Mouse (Mus musculus) thymus, postnatal 10 days (tissue): ENCODE measurements around the gene Tmem131l.

ENCODE experiments used
- DNase-seq, 2 experiments: peaks; one replicate each; pipeline ENCODE4 v3.0.0; 2021; ENCODE audit warnings: low spot score in 2 of 2

The Tmem131l gene

GRCm38 (mm10) chr3:83978497-83979410, 61.2 kb downstream of the Tmem131l start:
- DNase-seq, result no peak

- no peak for DNase-seq
These were observed 62.2 kb downstream of the Tmem131l start for GRCm38 (mm10) chr3:83977817-83978216.

DNA sequence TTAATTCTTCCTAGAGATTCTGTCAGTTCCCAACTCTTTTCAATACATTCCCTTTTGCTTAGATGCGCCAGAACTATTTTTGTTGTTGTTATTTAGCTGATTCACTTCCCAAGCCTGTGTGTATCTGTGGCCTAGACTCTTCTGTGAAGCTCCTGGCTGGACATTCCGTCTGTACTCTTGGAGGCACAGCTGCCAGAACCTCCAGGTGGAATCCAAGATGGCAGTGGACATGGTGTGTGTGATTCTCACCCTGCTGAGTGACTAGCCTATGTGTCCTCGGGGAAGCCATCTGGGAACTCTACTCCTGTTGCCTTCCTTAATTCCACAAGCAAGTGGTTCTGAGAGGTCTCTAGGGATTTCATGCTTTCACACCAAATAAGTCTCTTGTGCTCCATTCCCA, 63.8 kb downstream of the Tmem131l start:
- no peak for DNase-seq

DNA sequence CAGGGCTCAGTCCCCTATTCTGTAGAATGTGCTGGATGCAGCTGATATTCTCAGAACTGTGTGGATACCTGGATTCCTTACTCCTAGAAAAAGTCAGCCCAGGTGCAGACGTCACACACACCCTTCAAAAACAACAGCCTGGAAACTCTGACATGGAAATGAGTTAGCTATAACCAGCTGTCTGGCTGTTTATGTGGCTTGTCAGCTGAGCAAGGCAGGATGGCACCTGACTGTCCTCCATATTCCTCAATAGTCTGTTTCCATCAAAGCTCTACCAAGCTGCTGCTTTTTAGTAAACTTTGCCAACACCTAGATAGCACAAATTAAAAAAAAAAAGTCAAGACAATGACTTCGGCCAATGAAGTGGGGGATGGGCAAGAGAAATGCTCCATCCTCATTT, 66.6 kb downstream of the Tmem131l start:
- no peak for DNase-seq

GRCm38 (mm10) chr3:83970629-83971028, 69.3 kb downstream of the Tmem131l start:
- DNase-seq, result no peak

DNA sequence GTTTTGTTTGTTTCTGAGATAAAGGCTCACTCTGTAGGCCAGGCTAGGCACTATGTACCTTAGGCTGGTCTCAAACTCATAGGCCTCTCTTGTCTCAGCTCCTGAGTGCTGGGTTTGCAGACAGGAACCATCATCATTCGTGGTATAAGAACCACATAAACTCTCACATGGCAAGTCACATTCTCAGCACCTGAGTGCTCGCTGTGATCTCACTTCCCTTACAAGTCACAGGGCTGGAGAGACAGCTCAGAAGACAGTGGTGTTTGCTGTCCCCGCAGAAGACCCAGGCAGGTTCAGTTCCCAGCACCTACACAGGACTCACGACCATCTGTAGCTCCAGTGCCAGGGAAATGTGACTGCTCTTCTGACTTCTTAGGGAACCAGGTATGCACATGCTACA, 70.9 kb downstream of the Tmem131l start:
- DNase-seq, result no peak

DNA sequence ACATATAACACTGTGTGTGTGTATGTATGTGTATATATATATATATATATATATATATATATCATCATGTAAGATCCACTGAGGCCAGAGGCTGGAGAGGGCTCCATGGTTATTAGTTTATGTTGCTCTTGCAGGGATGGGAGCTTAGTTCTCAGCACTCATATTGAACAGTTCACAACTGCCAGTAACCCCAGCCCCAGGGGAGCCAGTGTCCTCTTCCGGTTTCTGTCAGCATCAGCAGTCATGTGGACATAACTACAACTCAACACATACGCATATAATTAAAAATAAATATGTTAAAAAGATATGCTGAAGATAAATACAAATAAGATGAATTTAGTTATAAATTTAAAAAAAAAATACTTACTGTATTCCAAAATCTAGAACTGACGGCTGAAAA, 72.2 kb downstream of the Tmem131l start:
- no peak for DNase-seq

DNA sequence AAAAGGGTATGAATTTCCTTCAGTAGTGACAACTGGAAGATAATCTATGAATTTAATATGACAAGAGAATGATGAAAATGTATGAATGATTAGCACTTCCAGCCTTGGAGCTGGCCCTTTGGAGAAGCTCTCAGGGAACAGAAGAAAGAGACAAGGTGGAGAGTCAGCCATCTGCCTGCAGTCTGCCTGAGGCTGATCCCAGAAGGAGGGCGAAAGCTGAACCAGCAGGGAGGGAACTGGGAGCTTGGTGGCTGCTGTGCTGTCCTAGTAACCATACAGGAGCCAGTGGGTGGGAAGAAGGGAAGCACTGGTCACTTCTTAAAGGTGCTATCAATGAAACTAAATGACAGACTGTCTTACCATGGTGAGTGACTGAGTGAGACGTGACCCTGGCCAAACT, 74.6 kb downstream of the Tmem131l start:
- no peak for DNase-seq

DNA sequence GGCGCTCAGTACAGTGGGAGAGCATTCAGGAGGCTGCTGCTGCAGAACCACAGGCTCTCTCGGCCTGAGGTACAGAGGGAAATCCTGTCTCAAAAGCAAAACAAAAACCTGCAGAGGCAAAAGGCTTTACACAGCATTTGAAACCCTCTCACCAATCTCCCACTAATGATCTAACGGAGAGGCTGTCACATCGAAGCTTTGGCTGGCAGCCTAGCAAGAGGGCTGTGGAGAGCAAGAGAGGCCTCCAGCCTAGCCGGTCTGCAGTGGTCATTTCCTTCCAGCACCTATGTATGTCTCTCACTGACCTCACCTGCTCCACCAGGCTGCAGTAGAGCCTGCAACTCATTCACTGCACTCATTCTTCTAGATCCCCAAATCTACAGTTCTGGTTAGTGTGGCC, 76.3 kb downstream of the Tmem131l start:
- DNase-seq, result no peak

GRCm38 (mm10) chr3:83962571-83962970, 77.4 kb downstream of the Tmem131l start:
- no peak for DNase-seq

DNA sequence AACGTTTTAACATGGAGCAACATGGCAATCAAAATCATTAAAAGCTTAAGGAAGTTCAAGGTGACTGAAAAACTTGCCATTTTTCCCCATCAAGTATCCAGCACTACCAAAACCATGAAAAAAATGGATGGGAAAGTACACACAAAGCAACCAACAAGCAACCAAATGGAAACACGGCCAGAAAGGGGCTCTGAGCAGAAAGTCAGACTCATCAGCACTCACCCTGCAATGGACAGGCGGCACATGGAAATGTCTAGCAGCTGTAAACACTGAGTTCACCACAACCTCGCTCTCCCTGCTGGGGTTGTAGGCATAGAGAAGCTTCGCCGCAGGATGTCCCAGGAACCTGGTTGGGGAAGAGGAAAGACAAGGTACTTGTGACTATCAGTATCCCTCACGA, 77.9 kb downstream of the Tmem131l start:
- no peak for DNase-seq

DNA sequence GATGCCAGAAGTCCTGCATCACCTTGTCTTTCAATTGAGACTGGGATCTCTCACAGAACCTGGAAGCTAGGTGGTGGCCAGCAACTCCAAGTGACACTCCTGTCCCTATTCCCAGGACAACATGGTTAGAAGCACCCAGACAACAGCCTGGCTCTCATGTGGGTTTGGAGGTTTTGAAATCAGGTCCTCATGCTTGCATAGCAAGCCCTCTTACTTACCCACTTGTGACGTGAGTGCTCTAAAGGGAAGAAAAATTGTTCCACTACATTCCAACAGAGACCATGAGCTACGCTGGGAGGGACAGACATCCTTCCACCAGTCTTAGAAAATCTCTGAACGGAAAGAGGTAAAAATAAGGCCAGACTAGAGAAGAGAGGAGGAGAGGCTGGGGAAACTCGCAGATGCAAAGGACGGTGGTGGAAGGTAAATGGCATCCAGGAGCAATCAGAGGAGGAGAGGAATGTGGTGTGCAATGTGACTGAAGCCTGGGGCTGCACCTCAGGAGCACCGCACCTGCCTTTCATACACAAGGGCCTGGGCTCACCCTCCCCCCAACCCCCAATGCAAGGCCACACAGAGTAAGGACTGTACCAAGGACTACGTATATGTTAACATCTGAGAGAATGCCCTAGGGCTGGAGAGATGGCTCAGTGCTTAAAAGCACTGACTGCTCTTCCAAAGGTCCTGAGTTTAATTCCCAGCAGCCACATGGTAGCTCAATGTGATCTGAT, 80.9 kb downstream of the Tmem131l start:
- no peak for DNase-seq

- DNase-seq, result no peak
These were observed 86.1 kb downstream of the Tmem131l start for GRCm38 (mm10) chr3:83953879-83954278.

DNA sequence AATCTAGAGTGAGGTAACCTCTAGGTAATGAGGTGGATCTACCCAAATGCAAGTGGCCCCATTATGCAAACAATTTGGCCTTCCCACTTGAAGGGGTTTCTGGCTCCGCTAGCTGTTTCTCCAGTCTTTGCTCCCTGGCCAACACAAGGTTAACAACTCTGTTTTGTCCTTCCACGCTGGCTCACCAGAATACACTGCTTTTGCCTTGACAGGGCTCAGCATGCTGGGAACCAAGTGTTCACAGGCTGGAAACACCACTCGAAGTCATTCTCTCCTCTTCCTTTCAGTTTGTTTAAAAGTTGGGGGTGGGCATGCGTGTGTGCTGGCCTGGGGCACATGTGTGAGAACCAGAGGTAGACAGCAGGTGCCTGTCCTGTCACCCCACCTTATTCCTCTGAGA, 91.2 kb downstream of the Tmem131l start:
- DNase-seq, result no peak

DNA sequence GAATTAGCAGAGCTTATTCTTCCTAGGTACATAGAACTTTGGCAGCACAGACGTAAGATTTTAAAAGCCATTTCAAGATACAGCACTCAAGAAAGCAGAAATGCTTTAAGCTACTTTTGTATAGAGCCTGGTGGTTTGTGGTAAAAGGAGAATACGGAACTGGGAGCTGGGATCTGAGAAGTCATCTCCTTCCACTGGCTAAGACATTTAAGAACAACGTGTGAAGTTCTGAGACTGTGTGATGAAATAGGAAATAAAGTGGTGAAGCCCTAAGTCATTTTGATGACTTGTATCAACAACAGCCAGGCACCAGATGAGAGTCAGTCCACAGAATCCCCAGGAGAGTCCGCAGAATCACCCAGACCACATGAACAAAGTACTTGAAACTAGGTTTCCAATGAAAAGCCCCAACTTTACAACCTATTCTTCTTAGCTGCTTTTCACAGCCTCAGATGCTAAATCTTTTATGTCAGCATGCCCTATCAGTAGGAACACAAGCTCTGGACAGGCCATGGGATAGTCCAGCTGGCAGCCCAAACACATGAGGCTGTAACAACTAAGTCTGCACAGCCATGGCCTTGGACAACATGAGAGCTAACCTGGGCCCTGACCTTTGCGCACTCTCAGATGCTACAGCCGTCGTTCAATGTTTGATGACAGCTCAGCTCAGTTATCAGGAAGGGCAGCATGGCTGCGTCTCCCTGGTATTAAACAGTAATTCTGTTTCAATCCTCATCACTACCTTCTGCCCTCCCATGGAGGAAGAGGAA, 92.3 kb downstream of the Tmem131l start:
- no peak for DNase-seq

- DNase-seq, result peak in 1 of 2 experiments; percentile 40
These were observed 93.1 kb downstream of the Tmem131l start for GRCm38 (mm10) chr3:83946848-83947247.

- no peak for DNase-seq
These were observed 96.3 kb downstream of the Tmem131l start for GRCm38 (mm10) chr3:83943691-83944090.

- DNase-seq, result no peak
These were observed 96.8 kb downstream of the Tmem131l start for GRCm38 (mm10) chr3:83943212-83943611.

- DNase-seq, result no peak
These were observed 98.1 kb downstream of the Tmem131l start for GRCm38 (mm10) chr3:83941921-83942320.

DNA sequence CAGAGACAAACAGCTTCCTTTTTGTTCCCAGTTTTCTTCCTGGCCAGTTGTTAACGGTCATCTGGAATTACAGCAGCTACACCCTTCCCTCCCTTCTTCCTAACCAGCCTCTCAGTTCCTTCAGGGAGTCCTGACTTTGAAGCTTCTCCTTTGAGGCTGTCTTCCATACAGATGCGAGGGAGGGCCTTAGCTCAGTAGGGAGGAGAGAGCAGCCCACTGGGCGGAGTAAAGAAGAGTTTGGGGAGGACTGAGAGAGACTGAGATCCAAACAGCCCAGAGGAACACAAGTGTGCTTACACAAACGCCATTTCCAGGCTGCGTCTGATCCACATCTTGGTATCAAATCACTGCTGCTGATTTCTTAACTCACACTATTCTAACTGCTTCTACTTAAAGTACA, 101.1 kb downstream of the Tmem131l start:
- DNase-seq, result no peak

DNA sequence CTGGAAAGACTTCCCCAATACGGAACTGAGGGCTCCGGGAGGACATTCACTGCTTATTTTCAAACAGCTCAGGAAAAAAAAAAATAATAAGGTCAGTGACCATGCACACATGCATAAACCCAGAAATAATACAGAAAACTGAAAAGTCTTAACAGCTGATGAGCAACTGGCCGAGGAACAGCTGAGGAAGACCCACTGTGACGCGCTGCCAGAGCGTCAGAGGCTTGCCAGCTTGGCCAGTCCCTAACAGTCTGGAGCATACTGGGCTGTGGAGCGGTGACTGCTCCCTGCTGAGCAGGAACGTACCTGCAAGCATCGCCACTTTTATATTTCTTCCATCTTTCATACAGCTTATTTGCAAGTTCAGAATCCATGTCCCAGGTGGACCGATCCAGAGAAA, 105.5 kb downstream of the Tmem131l start:
- DNase-seq, result no peak

DNA sequence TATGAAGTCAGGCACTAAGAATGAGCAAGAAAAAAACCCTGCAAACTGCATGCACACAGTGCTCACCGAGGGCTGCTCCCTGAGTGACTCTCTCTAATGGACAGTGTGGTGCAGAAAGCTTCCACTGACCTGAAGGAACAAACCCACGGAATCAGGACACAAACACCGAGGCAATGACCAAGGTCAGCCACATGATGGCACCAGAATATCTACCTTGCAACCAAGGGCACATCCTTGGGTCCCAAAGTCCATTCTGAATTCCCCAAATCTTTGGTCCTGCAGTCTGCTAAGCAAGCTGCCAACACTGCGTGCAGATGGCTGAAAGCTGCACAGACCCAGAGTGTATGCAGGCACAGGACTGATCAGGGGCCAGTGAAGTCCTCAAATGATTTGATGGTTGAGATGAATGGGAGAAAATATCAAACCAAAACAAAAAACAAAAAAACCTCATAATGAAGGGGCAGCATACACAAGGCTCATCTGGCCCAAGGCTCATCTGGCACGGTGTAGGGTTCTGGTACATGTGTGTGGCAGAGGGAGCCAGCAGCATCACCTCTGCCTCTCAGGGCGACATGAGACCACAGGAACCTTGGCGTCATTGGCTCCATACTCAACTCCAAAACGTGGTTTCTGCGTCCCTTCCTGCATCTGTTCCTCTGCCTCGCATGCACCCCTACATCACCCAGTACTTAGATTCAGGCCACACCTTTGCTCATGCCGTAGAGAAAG, 124.0 kb downstream of the Tmem131l start:
- DNase-seq, result no peak
